Mouse (Mus musculus) lung, embryonic 16.5 days (tissue): ENCODE results near the gene Znrd1as. TPM values are rescaled to one million over a fixed set of nuclear protein-coding genes. Genes with fewer than 3 reads are reported as not detected.

Experiments
- ATAC-seq: fragments of 200-750 bp; cut with Nextera tagmentation; 2 replicates; pipeline ENCODE4 v1.8.0; 2017; ENCODE audit warnings: low read depth, mild to moderate bottlenecking, moderate library complexity
- H3K27ac ChIP-seq: fragments of 300-500 bp; sonication (generic); 2 replicates; pipeline ENCODE4 v1.5.1; 2014; ENCODE audit warnings: mild to moderate bottlenecking, control low read depth, low read length
- H3K27me3 ChIP-seq: fragments of 300-500 bp; sonication (generic); 2 replicates; pipeline ENCODE4 v1.6.1; 2014; ENCODE audit warnings: low read depth, low read length, mixed read lengths; ENCODE audit not compliant: control insufficient read depth, insufficient read depth
- H3K36me3 ChIP-seq: fragments of 300-500 bp; sonication (generic); 2 replicates; pipeline ENCODE4 v1.6.1; 2014; ENCODE audit warnings: low read length; ENCODE audit not compliant: control insufficient read depth, insufficient read depth
- H3K4me1 ChIP-seq: fragments of 300-500 bp; sonication (generic); replicated peaks from 2 replicates; pipeline ENCODE4 v1.6.1; 2014; ENCODE audit warnings: low read length, mixed read lengths; ENCODE audit not compliant: control insufficient read depth, insufficient read depth
- H3K4me2 ChIP-seq: fragments of 300-500 bp; sonication (generic); 2 replicates; pipeline ENCODE4 v1.6.1; 2014; ENCODE audit warnings: low read depth, low read length, control low read depth
- H3K4me3 ChIP-seq: fragments of 300-500 bp; sonication (generic); 2 replicates; pipeline ENCODE4 v1.5.1; 2014; ENCODE audit warnings: mild to moderate bottlenecking, low read length, control low read depth
- H3K9ac ChIP-seq: fragments of 300-500 bp; sonication (generic); 2 replicates; pipeline ENCODE4 v1.6.1; 2014; ENCODE audit warnings: low read length, control low read depth
- H3K9me3 ChIP-seq: fragments of 300-500 bp; sonication (generic); 2 replicates; pipeline ENCODE4 v1.6.1; 2016; ENCODE audit warnings: low read length; ENCODE audit not compliant: control insufficient read depth
- WGBS: fragments of 180-500 bp; shearing (Covaris S2); extraction: QIAGEN DNeasy Blood & Tissue Kit; methylation state at CpG from one replicate; pipeline ENCODE4 v1.1.7; 2014; 5-methylcytosine and 5-hydroxymethylcytosine counted together
- polyA plus RNA-seq: library from polyadenylated mRNA; unstranded; fragments of >200 nt; fragmentation: Nextera tagmentation; extraction: Ambion mirVana; gene quantifications from 2 replicates; pipeline ENCODE4 v1.2.1, GENCODE M21; 2015

Znrd1as gene
- polyA plus RNA-seq, 1 experiment from 2014 or later = 7.7 TPM

DNA sequence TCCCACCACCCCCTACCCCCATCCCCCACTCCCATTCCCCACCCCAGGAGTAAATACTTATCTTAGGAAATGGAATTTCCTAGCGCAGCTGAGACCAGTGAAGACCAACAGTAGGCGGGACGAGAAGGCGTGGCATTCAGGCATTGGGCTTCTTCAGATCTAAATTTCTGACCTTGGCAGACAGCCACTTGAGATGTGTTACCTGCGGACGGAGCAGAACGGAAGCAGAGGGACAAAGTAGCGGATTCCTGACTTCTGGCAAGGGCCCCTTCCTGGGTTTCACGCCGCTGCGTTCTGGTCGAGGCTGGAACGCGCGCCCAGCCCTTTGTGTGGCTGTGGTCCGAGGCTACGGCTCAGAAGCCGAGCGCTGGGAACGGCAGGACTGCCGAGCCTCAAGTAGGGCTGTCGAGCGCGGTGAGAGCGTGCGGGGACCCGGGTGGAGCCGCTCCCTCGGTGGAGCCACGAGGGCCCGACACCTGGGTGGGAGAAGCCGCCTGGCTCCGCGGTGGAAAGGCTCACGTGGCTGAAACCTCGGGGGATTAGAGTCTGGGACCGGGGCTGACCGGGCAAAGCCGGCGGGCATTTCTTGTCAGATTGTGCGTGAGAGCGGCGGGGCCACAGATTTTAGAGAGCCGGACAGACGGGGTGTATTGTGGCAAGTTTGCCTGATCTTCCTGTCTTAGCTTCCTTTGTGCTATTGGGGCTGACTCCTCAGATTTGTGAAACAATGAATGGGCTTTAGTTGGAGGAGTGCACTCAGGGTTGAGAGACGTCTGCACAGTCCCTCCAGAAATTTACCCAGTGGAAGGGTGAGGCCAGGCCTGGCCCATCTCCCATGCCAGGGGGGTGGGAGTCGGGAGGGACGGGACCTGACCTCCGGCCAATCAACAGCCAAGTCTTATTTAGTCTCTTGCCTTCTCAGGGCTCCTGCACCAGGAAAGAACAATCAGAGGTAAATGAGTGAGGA, 44.3 kb downstream of the Znrd1as start:
- peak overlapping the region; percentile 94 for H3K9ac ChIP-seq
- peak overlapping the region; percentile 77 for H3K4me3 ChIP-seq
- H3K4me2 ChIP-seq = peak overlapping the region; percentile 91
- WGBS = under 1% methylated on average over 49 of the region's 49 CpGs
- H3K9me3 ChIP-seq = no peaks in the 10 kb centered on the region
- H3K27ac ChIP-seq = peak overlapping the region; percentile 97
- peak; percentile 96 for ATAC-seq
- H3K4me1 ChIP-seq = peaks cover 4% of the 10 kb centered on the region; the same call in 1 of the 2 replicates
- H3K27me3 ChIP-seq = no peaks in the 10 kb centered on the region
- peaks cover 16% of the 10 kb centered on the region for H3K36me3 ChIP-seq

DNA sequence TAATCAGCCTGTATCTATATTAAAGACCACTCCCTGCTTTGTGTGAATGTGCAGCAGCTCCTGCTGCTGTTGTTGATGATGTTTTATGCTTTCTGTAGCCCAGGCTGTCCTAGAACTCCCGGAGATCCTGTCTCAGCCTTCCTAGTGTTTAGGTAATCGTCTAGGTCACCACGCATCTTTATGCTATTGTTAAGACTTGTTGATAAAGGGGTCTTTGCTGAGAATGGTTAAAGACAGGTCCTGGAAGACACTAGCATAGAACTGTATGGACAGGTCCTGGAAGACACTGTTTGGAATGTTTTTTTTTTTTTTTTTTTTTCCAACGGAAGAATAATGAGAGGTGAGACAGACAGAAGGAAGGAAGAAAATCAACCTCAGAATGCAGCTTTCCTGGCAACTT, 45.0 kb downstream of the Znrd1as start:
- H3K9ac ChIP-seq = peak overlapping the region; percentile 94
- peak overlapping the region; percentile 91 for H3K4me2 ChIP-seq
- no peak for ATAC-seq
- H3K9me3 ChIP-seq = no peaks in the 10 kb centered on the region
- H3K4me3 ChIP-seq = peak overlapping the region; percentile 77
- WGBS = 26% methylated on average over 3 of the region's 4 CpGs
- no peaks in the 10 kb centered on the region for H3K27me3 ChIP-seq
- H3K4me1 ChIP-seq = peaks cover 4% of the 10 kb centered on the region; the same call in 1 of the 2 replicates
- peaks cover 19% of the 10 kb centered on the region for H3K36me3 ChIP-seq
- no peak overlapping the region for H3K27ac ChIP-seq

DNA sequence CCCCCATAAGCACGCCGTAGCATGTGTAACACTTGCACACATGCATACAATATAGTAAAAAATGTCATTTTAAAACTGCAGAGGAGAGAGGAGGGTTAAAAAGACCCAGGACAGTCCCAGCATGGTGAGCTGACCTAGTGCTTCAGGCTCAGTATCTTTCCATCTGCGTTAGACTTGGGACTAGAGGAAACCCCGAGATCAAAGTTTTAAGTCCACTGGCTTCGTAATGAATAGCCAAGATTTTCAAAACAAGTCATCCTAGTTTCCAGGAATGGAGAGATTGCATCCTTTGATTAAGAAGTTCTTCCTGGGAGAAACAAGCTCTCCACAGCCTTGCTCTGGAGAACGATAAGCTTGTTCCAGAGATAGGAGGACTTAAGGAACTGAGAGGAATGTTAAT, 49.8 kb downstream of the Znrd1as start:
- Histone ChIP-seq H3K4me3 (no peak overlapping the region), H3K27ac (no peak overlapping the region), H3K4me2 (no peak overlapping the region), H3K9me3 (no peaks in the 10 kb centered on the region), H3K4me1 (peaks cover 2% of the 10 kb centered on the region; the same call in 1 of the 2 replicates), H3K9ac (no peak overlapping the region), H3K36me3 (peaks cover 38% of the 10 kb centered on the region), H3K27me3 (no peaks in the 10 kb centered on the region)
- no peak for ATAC-seq
- WGBS = 86% methylated on average over 6 of the region's 6 CpGs

DNA sequence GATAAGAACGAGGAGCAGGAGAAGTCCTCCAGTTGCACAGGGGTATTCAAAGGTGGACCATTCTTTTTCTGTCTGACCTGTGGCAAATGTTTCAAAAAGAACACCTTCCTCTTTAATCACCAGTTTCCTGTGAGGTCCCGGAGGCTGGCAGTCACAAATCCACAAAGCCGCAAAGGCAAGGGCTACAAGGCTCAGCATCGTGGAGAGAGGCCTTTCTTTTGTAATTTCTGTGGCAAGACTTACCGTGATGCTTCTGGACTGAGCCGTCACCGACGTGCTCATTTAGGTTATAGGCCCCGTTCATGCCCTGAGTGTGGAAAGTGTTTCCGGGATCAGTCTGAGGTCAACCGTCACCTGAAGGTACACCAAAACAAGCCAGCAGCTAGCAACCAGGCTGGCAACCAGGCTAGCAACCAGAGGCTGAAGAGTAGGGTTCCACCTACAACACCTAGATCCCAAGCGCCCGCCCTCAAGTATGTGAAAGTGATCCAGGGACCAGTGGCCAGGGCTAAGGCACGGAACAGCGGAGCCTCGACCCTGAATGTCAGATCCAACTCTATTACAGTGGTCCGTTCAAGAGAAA, 51.2 kb downstream of the Znrd1as start:
- H3K27me3 ChIP-seq = no peaks in the 10 kb centered on the region
- no peak for ATAC-seq
- H3K4me2 ChIP-seq = no peak overlapping the region
- no peaks in the 10 kb centered on the region for H3K4me1 ChIP-seq
- H3K27ac ChIP-seq = no peak overlapping the region
- no peaks in the 10 kb centered on the region for H3K9me3 ChIP-seq
- H3K36me3 ChIP-seq = peaks cover 38% of the 10 kb centered on the region
- H3K9ac ChIP-seq = no peak overlapping the region
- WGBS = 86% methylated on average over 17 of the region's 17 CpGs
- no peak overlapping the region for H3K4me3 ChIP-seq

DNA sequence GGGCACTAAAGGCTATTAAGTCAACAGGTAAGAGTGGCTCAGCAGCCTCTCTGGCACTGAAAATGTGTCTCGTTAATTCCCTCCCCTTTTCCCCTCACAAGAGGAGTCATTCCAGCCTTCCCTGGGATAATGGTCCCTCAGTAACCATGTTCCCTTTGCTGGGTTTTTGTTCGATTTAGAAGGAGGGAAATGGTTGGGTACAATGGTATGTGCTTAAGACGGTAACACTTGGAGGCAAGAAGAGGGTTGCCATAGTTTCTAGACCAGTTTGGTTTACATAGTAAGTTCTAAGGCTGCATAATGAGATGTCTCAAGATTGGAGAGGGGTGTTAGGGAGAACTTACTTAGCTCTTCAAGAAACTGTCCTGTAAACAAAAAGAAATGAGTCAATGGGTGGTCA, 53.3 kb downstream of the Znrd1as start:
- no peak for ATAC-seq
- no peaks in the 10 kb centered on the region for H3K4me1 ChIP-seq
- no peaks in the 10 kb centered on the region for H3K27me3 ChIP-seq
- H3K9me3 ChIP-seq = no peaks in the 10 kb centered on the region
- no peak overlapping the region for H3K4me3 ChIP-seq
- WGBS = 50% methylated on average over 3 of the region's 3 CpGs
- no peak overlapping the region for H3K27ac ChIP-seq
- H3K9ac ChIP-seq = no peak overlapping the region
- peaks cover 30% of the 10 kb centered on the region for H3K36me3 ChIP-seq
- no peak overlapping the region for H3K4me2 ChIP-seq

DNA sequence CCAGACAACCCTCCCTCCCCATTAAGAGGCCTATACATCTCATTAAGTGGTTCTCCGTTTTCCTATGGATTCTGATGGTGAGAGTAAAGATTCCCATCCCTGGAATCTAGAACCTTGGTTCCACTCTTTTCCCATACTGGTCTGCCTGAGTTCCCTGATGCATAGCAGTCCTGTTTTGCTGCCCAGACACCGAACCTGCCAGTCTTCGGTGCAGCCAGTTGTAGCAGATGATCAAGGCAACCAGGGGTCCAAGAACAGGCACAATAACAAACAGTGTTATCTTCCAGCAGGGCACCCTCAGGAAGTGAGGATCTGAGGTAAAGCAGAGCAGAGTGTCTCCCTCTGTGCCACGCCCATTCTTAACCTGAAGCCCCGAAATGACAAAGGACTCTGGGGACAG, 53.7 kb downstream of the Znrd1as start:
- H3K4me3 ChIP-seq = no peak overlapping the region
- no peak overlapping the region for H3K4me2 ChIP-seq
- no peak overlapping the region for H3K27ac ChIP-seq
- H3K9ac ChIP-seq = no peak overlapping the region
- peaks cover 26% of the 10 kb centered on the region for H3K36me3 ChIP-seq
- H3K9me3 ChIP-seq = no peaks in the 10 kb centered on the region
- no peak for ATAC-seq
- no peaks in the 10 kb centered on the region for H3K27me3 ChIP-seq
- 58% methylated on average over 5 of the region's 5 CpGs for WGBS
- no peaks in the 10 kb centered on the region for H3K4me1 ChIP-seq

Other genes starting within 250 kb of the Znrd1as start
- not detected in 2 replicates for gene H2-M10.5, start 185.7 kb upstream of the Znrd1as start, polyA plus RNA-seq
- gene H2-M10.6, start 146.4 kb upstream of the Znrd1as start, polyA plus RNA-seq = not detected in 2 replicates
- 40.6 and 44.4 TPM in 2 replicates for gene Trim26, start 121.5 kb upstream of the Znrd1as start, polyA plus RNA-seq
- 0.14 TPM in 1 of 2 replicates, not detected in the other for gene Trim15, start 91.4 kb upstream of the Znrd1as start, polyA plus RNA-seq
- gene Trim10, start 89.0 kb upstream of the Znrd1as start, polyA plus RNA-seq = 3.2 and 5.1 TPM in 2 replicates
- not detected in 2 replicates for gene Trim40, start 68.5 kb upstream of the Znrd1as start, polyA plus RNA-seq
- 0.13 TPM in 1 of 2 replicates, not detected in the other for gene Trim31, start 60.5 kb upstream of the Znrd1as start, polyA plus RNA-seq
- gene Rnf39, start 15.7 kb upstream of the Znrd1as start, polyA plus RNA-seq = 0.65 and 1.7 TPM in 2 replicates
- 104 and 117 TPM in 2 replicates for gene Ppp1r11, start 6.9 kb upstream of the Znrd1as start, polyA plus RNA-seq
- 93.7 and 96.4 TPM in 2 replicates for gene Znrd1, start within 50 bp of the Znrd1as start, polyA plus RNA-seq
- not detected in 2 replicates for gene 2410137M14Rik, start 22.6 kb downstream of the Znrd1as start, polyA plus RNA-seq
- gene H2-M5, start 30.9 kb downstream of the Znrd1as start, polyA plus RNA-seq = 0.33 and 0.38 TPM in 2 replicates
- gene Zfp57, start 42.6 kb downstream of the Znrd1as start, polyA plus RNA-seq = 70.1 and 73.4 TPM in 2 replicates
- gene Mog, start 64.8 kb downstream of the Znrd1as start, polyA plus RNA-seq = 0.11 TPM in 1 of 2 replicates, not detected in the other
- gene Gabbr1, start 87.4 kb downstream of the Znrd1as start, polyA plus RNA-seq = 5.6 and 7.3 TPM in 2 replicates
- gene Olfr90, start 129.9 kb downstream of the Znrd1as start, polyA plus RNA-seq = not detected in 2 replicates
- not detected in 2 replicates for gene Olfr91, start 139.7 kb downstream of the Znrd1as start, polyA plus RNA-seq
- not detected in 2 replicates for gene Olfr92, start 161.5 kb downstream of the Znrd1as start, polyA plus RNA-seq
- gene Olfr93, start 202.9 kb downstream of the Znrd1as start, polyA plus RNA-seq = not detected in 2 replicates
- gene Ubd, start 235.3 kb downstream of the Znrd1as start, polyA plus RNA-seq = 0.28 and 1.1 TPM in 2 replicates
- not detected in 2 replicates for gene Olfr94, start 242.4 kb downstream of the Znrd1as start, polyA plus RNA-seq